Mouse (Mus musculus): ENCODE measurements around the gene Plcl2.
"Not testable (repeated sequence)": the region's sequence is repeated elsewhere in the genome, so short reads cannot be mapped to it uniquely, and the experiment has no call there.

The Plcl2 gene

DNA sequence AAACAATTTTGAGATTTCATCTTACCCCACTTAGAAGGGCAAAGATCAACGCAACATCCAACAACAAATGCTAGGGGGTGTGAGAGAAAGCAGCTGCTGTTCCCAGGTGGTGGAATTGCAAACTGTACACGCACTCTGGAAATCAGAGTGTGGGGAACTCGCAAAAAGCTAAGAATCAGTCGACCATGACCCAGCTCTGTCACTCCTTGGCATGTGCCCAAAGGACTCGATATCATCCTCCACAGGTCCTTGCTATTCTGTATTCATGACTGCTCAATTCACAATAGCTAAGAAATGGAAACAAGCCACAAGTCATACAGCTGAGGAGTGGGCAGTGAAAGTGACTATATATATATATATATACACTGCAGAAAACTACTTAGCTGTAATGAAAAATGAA, 162.2 kb downstream of the Plcl2 start:
- DNase-seq (ENCODE audit: low read depth), result no peak

DNA sequence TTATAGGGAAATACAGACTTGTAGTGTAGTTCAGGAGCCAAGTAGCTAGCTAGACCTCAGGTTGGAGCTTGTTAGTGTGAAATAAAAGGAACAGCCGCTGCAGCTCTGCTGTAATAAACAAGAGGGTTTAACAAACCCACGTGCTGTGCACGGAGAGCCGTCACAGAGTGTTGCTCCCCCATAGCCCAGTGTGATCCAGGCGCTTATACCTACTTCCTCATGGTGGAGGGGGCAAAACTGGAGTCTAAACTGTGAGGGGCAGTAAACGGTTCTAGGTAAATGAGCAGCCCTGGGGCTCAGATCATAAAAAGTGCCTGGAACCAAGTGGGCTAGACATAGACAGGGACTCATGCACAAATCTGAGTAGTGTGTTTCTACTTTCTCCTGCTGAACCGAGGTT, 165.4 kb downstream of the Plcl2 start:
- no peak for DNase-seq (ENCODE audit: low read depth)

DNA sequence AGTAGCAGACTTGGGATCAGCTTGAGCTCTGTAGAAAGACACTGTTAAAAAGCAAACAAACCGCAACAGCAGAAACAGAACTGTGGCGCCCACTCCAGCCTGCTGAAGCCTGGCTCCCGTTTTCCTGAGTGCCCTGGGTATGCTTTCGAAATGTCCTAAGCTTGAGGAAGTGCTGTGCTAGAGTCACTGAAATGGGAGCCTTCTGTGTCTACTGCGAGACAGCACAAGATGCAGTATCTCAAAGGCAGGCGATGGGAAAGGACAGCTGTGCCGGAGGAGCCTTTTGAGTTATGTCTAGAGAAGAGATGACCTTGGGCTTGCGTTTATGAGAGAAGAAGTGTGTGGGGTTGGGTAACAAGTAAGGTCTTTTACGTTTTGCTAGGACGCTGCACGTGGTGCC, 166.0 kb downstream of the Plcl2 start:
- no peak for DNase-seq (ENCODE audit: low read depth)

DNA sequence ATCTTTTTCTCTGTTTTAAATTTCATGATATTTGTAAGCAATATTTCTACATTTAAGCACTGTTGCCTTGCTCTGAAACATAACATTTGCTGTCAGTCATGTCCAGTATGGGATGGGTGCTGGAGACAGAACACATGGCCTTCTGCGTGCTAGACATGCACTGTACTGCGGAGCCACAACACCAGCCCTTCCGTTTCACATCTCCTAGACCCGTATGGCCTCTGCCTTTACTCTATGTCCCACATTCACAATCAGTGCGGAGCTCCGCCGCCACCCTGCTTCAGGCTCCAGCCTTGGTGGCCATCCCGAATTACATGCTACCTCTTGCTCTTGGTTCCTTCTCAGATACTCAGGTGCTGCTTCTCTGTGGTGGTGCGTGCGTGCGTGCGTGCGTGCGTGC, 168.1 kb downstream of the Plcl2 start:
- no peak for DNase-seq (ENCODE audit: low read depth)

DNA sequence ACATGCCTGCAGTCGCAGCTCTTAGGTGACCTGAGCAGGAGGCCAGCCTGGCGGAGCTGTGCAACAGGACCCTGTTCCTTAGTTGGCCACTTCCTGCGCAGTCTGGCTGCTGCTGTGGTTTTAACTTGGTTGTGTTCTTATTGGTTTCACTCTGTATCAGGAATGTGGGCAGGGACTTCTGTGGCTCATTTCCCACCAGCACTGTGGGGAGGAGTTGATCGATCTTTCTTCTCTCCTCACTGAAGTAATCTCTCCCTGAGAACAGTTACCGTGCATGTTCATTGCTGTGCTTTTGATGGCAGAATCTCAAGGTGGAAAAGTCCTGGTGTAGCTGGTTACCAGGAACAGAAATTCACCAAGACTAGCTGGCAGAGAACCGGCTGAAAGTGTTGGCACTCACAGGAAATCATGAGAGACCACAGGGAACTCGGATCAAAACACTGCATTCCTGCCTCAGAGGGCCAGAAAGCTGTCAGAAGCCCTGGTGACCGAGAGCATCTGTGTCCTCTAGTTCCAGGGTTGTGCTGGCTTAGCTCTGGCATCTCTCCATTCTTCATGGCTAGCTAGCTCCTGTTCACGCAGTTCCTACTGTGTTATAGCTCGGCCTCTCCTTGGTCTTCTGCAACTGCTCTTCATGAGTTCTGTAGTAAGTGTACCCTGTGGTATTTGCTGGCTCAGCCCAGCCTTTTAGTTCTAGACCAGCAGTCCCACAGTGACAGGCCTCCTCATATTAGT, 168.9 kb downstream of the Plcl2 start:
- DNase-seq (ENCODE audit: low read depth), result peak; percentile 82

DNA sequence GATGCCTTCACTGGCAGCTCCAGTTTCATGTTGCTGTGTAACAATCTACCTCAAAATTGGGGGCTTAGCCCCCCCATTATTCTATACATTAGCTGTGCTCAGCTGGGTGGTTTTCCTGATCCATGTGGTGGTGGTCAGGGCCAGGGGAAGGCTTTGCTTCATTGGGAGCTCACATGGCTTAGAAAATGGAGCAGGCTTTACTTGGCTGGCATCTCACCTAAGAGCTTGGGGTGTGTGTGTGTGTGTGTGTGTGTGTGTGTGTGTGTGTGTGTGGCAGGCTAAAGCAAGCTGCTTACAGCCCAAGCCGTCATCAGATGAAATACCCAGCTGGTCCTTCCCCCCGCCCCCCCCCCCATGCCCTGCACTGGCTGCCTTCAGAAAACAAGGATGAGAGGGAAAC, 169.5 kb downstream of the Plcl2 start:
- DNase-seq (ENCODE audit: low read depth), result no peak

DNA sequence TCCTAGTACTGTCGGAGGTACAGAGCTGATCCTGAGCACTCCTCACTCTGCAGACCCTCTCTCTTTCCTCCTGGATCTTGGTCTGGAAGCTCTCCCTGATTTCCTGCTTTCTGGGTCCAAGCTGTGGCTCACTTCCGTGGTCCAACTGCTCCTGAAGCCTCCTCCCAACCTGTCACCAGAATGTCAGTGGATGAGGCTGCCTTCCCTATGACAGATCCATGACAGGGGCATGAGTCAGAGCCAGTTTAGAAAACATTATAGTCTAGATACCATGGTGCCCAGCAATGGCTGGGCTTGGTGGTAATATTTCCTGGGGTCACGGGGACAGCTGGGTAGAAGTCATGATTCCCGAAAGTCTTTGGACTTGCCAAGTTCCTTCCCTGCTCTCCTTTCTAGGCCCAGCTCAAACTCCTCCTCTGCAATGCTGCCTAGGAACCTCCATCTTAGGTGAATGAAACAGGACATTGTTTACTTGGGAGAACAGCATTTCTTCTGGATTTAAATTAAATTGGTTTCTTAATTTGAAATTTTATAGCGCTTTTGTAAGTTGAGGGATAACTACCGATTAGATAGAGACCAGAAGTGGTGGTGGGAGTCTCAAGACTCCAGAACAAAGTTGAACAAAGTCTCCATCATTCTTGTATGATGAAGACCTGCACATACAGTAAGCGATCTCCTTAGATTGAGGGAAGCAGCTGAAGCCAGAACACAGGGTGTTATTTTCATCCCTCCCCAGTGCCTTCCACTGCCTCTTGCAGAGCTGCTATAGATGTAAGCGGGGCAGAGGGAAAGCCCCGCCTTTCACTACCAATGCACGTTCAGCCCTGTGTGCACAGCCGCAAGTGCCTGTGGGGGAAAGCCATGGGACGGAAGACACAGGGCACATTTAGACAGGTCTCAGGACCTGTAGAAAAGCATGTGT, 170.7 kb downstream of the Plcl2 start:
- DNase-seq (ENCODE audit: low read depth), result no peak

DNA sequence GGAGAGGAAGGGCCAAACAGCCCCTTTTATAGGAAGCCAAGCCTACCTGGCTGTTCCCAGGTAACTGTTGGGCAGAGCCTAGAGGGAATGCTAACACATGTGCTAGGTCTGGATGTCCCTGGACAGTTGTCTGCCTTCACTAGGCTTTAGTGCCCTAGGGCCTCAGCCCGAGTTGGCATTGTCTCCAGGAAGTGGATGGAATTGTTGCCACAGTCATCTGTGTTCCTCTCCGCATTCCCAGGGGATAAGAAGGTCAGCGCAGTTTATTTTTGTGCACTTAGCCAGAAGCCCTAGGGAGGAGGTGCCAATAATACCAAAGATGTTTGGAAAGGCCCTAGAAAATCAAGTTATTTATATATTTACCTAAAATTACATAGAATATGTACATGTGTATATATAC, 173.5 kb downstream of the Plcl2 start:
- DNase-seq (ENCODE audit: low read depth), result no peak

DNA sequence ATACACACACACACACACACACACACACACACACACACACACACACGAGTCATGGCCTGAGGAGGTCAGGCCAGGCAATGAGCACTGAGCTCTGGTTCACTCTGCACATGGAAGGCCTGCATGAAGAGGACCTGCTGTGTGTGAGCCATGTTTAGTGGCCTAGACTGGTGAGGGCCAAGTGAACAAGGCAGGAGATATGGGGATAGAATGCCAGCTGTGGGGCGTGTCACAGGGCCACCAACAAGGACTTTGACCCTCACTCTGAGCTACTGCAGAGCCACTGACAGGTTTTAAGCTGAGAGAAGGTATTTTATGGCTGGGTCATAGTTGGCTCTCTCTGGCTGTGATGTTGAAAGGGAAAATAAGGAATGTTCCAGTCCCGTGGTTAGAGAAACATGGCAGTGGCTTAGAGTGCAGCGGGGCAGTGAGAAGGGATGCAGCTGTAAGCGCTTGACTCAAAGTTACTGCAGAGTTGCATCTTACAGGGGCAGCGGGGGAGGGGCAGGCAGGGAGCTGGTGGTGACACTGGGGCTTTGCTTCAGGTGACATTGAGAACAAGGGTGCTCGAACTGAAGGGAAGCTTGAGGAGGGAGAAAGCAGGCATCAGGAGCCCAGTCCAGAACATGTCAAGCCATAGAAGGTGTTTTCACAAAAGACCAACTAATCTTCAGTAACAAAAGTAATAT, 175.9 kb downstream of the Plcl2 start:
- no peak for DNase-seq (ENCODE audit: low read depth)

DNA sequence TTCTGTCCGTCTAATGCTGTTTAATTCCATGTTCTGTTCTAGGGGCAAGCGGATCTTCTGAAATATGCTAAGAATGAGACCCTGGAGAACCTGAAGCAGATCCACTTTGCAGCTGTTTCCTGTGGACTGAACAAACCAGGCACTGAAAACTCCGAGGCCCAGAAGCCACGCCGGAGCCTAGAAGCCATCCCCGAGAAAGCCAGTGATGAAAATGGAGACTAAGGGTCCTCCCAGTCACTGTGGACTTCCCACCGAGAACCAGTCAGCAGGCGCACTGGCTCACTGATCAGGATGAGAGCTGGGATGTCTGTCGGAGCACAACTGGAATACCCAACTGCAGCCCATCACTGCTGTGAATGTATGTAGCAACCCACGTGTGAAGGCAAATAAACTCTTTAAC, 178.5 kb downstream of the Plcl2 start:
- DNase-seq (ENCODE audit: low read depth), result no peak

DNA sequence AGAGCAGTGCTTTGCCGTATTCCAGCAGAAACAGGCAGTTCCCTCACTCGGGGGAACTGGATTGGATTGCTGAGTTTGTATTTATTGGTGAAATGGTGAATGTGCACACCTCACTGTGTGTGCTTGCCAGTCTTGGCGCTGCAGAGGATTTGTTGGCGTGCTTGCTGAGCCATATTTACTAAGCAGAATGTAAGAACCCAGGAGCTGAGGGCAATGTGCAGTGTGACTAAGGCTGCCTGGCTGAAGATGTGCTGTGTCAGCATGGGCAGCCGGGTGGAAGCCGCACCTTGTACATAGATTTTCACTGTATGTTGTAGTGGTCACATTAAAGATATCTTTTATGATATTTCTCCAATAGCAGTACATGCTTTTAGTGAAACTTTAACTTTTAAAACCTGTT, 178.9 kb downstream of the Plcl2 start:
- DNase-seq (ENCODE audit: low read depth), result no peak

DNA sequence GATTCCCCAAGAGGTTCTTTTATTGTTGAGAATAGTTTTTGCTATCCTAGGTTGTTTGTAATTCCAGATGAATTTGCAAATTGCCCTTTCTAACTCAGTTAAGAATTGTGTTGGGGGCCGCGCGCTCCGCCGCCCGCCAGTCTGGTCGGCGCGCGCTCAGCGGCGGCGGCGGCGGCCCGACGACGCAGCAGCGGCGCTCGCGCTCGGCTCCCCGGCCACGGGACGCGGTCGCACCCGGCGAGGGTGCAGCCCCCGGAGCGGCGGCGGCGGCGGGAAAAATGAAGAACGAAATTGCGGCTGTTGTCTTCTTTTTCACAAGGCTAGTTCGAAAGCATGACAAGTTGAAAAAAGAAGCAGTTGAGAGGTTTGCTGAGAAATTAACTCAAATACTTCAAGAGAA, 189.2 kb downstream of the Plcl2 start:
- not testable (repeated sequence) for DNase-seq (ENCODE audit: low read depth)

DNA sequence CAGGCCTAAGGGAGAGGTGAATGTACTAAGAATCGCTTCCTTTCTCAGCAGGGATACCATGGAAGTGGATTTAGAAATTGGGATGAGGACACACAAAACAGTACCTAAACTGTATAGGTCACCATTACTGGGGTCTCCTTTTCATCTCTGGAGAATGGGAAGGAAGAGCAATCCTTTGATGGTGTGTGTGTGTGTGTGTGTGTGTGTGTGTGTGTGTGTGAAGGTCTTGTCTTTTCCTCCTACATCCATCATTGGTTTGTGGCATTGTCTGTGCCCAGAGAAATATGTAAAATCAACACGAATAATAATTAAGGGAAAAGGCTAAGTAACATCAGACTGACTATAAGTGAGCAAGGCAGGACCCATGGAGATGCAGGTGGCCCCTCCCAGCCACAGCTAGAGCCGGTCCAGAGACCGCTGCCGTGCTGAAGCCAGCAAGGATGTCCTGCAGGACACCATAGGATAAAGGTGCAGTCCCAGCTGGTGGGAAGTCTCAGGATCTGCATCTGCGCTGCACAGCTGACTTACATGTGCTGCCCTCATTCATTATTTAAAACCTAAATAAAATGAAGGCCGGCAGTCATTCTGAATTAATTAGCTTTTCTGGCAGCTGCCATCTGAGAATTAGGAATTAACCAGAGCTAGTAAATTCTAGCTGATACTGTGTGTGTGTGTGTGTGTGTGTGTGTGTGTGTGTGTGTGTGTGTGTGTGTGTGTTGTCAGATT, 201.5 kb downstream of the Plcl2 start:
- no peak for DNase-seq (ENCODE audit: low read depth)

DNA sequence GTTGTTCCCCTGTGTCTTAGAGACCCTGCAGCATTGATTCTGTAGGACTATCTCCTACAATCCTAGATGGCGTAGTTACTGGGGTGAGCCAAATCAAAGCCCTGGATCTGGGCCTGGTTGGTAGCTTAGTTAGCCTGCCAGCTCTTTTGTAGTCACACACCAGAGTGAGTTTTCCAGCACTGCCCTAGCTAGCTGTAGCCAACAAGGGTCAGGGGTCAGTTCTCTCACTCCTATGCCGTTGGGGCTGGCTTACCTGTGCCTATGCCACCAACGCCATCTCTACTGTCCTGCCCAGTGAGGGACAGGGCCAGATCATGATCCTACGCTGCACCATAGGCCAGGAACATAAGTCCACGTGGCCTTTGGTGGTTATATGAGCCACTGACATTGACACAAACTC, 208.4 kb downstream of the Plcl2 start:
- DNase-seq (ENCODE audit: low read depth), result no peak

DNA sequence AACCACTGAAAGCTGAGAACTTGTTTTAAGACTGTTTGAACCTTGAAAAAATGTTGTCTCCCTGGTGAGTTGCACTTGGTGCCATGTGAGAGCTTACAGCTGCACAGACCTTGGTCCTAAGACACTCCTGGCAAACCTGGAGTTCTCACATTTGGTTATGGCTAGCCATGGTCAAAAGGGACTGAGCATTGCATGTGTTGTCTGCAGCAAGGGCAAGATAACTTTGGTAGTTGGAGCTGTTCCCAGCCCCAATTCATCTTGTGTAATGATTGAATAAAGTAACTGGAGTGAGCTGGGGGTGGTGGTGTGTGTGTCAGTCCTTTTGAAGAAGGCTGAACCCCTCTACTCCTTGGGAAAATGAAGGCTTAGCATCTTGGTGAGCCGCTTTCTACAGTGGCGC, 215.2 kb downstream of the Plcl2 start:
- DNase-seq (ENCODE audit: low read depth), result no peak

DNA sequence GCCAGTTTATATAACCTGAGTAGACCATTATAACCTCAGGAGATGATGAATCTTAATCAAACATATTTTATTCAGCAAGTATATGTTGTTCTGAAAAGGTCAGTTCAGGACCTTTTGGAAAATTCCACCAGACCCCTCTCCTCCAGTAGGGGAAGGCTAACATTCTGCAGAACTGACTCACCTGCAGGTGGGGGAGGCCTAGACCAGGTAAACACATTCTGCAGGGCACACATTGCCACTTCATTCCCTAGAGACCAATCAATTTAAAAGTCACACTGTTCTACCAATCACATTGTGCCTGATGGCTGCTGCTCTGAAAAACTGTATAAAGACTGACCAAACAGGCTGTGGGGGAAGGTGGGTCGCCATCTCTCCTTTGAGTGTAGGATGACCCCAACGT, 217.1 kb downstream of the Plcl2 start:
- DNase-seq (ENCODE audit: low read depth), result no peak

DNA sequence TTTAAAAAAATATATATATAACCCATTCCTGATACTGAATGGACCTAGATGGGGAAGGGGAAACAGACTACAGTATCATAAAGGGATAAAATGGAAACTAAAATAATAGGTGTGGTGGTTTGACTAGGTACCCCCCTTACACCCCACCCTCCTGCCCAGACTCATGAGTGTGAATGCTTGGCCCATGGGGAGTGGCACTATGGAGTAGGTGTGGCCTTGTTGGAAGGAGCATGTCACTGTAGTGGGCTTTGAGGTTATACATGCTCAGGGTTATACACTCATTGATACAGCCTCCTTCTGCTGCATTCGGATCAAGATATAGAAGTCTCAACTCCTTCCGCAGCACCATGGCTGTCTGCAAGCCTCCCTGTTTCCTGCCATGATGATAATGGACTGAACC, 219.8 kb downstream of the Plcl2 start:
- DNase-seq (ENCODE audit: low read depth), result no peak

DNA sequence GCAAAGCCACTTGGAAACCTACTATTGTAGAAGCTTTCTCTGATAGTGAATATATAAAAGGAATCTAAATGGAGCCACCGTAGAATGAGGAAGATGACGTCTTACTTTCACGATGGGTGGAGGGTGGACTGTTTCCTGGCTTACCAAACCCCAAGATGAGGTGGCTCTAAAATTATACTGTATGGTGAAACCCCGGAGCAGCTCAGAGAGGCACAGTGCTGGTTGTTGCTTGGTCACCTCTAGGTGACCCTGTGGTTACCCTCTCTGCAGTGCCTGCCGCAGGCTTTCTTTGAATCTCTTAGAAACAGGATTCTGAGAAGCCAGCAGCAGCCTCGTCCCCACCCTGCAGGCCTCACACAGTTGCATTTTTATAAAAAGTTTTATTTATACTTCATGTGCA, 220.4 kb downstream of the Plcl2 start:
- no peak for DNase-seq (ENCODE audit: low read depth)

DNA sequence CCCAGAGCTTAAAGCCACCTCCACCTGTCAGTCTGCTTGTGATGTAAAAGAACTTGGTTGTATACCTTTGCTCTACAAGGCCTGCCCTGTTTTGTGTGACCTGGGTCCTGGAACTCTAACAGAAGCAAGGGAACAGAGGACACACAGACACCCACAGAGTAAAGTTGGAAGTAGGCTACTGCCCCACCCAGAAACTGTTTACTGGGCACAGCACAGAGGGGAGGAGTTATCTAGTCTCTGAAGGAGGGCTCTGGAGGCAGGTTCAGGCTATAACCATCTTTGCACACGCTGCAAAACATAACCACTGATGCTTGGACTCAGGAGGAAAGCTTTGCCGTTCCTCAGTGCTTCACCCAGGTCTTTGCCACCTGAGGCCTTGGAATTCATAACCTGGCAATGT, 221.7 kb downstream of the Plcl2 start:
- no peak for DNase-seq (ENCODE audit: low read depth)

DNA sequence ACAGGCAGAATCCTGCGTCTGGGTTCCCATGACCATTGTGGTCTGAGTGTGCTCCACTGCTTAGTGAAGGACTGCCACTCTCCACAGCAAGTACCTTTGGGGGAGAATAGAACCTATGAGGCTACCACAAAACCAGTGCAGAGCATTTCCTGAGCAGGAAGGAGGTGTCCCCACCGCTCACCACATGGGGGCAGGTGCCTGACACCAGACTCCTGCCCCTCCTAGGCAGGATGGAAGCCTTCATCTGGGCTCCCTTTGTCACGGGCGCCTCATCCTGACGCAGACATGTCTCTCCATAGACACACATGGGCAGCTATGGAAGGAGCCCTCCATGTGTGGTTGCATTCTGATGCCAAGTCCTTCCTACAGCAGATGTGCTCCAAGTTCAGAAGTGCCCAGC, 222.7 kb downstream of the Plcl2 start:
- no peak for DNase-seq (ENCODE audit: low read depth)

DNA sequence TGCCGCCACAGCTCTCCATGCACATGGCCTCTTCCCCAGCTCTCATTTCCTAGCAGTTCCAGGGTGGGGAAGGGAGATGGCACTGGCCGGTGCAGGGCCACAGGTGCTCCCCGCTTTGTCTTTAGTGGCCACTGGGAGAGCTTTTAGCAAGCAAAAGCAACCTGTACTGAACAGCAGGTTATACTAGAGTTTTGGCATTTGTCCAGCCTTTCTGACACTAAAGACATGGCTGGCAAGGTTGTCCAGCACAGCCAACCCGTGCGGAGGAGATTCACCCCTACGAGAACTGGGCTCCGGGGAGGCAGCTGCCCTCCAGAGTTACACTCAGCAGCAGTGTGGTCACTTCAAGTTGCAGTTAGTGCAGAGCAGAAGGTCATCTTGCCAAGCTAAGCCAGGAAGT, 224.2 kb downstream of the Plcl2 start:
- no peak for DNase-seq (ENCODE audit: low read depth)

DNA sequence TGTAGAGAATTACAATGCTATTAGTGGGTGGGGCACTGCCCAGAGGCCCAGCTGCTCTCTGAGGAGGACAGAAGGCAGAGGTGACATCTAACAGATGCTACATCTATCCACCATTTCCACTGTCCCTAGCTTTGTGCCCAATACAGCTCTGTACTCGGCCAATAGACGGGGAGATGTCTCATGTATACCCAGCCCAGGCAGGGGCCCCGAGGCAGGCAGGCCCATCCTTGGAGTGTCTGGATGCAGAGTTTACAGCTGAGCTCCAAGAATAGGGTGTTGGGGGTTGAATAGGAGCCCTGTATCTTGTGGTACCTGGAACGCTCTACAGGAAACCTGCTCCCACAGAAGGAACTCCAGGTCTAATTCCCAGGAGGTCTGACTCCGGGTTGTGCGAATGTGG, 225.6 kb downstream of the Plcl2 start:
- DNase-seq (ENCODE audit: low read depth), result no peak

Data from fibroblast of lung, adult 2 months (primary cell).